Mouse (Mus musculus) layer of hippocampus, adult 9-10 months (tissue): ENCODE measurements at regions not wholly inside any gene's neighbourhood (a gene's known extent, or its start where the extent isn't known, plus 50 kb on each side); places are given as distances from the start of the nearest gene placed in this dataset.
"Not testable (repeated sequence)": the region's sequence is repeated elsewhere in the genome, so short reads cannot be mapped to it uniquely, and the experiment has no call there.

Source experiments
- DNase-seq: peaks from one replicate; pipeline ENCODE4 v3.0.0; 2022; ENCODE audit warnings: low spot score

DNA sequence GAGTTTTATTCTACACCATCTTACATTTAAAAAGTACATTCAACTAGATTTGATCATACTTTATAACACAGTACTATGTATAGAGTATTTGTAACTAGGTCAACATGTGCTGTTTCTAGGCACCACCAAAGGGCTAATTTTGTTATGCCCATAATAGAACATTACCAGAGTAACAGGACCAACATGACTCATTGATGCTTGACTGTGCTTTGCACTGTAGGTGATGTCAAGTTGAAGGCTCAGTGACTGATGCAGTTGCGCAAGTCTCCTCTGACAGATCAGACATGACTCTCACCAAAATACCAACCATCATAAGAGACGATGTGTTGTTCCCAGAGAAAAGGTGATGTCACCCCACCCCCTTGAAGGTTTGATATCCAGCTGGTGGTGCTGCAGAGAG lies 108.5 kb downstream of the Mrpl39 start:
- no peak for DNase-seq

DNA sequence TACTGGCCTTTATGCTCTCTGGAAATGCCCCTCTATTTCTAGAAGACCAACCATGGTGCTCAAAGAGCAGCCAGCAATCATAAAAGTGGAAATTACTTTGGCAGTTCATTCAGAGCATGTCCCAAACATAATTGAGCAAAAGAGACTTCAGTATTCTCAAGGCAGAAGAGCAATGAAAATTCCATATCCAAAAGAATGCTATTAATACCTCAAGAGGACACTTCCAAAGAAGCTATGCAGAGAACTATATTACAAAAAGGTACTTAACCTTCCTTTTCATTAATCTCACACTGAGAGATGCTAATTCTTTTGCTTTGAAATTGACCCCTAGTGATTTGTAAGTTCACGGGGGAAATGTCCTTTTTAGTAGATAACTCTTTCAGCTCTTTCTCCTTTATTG lies 105.7 kb downstream of the Mrpl39 start:
- DNase-seq = no peak

DNA sequence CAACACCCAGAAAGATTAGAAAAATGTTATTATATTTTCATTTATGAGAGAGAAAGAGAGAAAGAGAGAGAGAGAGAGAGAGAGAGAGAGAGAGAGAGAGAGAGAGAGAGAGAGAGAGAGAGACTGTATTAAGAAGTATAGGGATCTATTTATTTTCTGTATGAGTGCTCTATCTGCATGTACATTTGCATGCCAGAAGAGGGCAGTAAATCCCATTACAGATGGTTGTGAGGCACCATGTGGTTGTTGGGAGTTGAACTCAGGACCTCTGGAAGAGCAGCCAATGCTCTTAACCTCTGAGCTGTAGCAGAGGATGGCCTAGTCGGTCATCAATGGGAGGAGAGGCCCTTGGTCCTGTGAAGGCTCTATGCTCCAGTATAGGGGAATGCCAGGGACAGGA lies 91.1 kb downstream of the Mrpl39 start:
- DNase-seq = not testable (repeated sequence)

DNA sequence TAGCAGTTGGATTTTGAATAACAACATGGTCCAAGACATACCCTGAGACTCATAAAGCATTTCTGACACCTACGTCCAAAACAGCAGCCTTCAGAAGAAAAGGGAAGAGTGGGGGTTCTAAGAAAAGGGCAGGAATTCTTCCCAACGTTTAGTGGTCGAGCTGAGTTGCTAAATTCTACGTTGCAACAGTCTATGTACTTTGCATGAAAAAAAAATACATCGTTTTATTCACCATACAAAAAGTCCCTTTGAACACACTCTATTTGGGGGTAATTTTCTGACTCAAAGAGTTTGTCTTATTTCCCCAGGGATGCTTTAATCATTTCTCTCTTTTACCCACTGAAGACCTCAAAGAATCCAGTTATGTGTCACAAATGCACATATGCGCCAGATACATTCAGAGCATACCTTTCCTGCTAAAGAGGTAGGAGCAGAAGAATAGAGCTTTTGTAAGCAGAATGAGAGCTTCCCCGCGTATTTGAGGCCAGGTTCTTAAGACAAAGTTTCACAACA lies 89.3 kb downstream of the Mrpl39 start:
- DNase-seq = no peak

DNA sequence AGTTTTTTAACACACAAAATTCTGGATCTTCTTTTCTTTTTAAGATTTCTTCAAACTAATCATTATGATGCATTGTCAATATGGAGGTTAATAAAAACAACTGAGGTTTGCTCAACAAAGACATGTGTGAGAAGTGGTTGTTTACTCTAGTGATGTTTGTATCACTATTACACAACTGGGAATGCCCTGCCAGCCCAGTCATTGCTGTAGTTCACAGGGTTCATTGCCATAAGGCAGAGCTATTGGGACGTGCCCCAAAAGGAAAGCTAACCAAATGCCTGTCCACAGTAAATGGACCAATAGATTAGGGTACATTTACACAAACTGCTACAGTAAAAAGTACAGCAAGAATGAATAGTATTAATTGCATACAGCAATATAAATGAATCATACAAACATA lies 84.9 kb downstream of the Mrpl39 start:
- no peak for DNase-seq

DNA sequence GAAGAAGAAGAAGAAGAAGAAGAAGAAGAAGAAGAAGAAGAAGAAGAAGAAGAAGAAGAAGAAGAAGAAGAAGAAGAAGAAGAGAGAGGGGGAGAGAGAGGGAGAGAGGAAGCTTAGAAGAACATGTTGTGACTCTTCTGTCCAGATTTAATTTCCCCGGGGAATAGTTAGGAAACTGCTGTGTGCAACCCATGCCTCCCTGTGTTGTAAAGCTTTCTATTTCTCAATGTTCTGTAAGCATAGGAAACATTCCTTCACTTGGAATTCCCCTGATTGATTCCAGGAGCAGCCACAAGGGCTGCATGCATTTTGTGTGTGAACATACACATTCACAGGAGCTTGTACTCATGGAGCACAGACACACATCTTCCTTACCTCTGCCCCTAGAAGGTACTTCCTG lies 81.7 kb downstream of the Mrpl39 start:
- no peak for DNase-seq

DNA sequence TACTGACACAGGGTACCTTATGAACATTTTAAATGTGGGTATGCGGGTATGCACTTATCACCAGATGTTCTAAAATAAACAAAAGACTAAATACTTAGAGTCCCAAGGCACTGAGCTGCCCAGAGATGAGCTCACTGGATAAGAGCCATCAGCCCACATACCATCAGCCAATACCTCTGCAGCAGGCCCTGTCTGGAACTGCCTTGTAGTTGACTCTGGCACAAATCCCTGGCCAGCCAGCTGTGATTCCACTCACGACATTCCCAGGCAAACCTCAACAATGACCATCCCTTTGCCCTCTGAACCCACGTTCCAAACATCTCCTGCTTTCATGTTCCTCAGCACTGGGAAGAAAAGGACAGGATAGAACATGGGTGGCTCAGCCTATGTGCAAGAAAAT lies 73.7 kb downstream of the Mrpl39 start:
- no peak for DNase-seq

DNA sequence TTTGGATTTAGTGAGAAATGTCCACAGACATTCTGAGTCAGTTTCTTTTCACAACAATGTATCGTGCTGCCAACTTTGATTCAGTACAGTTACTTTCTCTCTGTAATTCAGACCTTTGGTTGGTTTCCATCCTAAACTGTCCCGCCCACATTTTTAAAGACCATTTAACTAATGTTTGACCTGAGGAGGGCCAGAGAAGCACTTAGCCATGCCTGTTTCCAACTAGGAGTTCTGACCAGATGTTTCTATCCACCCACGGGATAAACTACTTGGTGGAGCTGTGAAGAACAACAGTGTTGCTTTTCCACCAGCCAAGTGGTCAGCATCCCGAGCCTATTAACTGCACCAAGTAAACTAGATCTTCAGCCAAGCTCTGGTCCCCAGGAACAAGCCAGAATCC lies 72.0 kb downstream of the Mrpl39 start:
- DNase-seq = no peak
